Mouse (Mus musculus): ENCODE data around the gene Akr1b7. TPM values are rescaled to one million over a fixed set of nuclear protein-coding genes. Genes with fewer than 3 reads are reported as not detected.

Akr1b7 gene
- polyA plus RNA-seq, 1 experiment from 2014 or later = not detected

GRCm38 (mm10) chr6:34448696-34449095, 36.6 kb downstream of the Akr1b7 start:
- no peaks in the 10 kb centered on the region for H3K27me3 ChIP-seq (replicated peaks; ENCODE audit: control insufficient read depth, insufficient read depth, low read length)
- H3K4me3 ChIP-seq (ENCODE audit: low read depth, low read length) = no peak overlapping the region
- no peak for ATAC-seq
- 80% methylated on average over 1 of the region's 1 CpGs for WGBS
- no peaks in the 10 kb centered on the region for H3K9me3 ChIP-seq (replicated peaks; ENCODE audit: control insufficient read depth, low read length)
- no peaks in the 10 kb centered on the region for H3K36me3 ChIP-seq (ENCODE audit: control insufficient read depth, insufficient read depth, low read length)
- no peak overlapping the region for H3K27ac ChIP-seq (ENCODE audit: low read depth, low read length)
- H3K9ac ChIP-seq (ENCODE audit: low read length) = no peak overlapping the region
- no peak for DNase-seq (ENCODE audit: low spot score)
- H3K4me2 ChIP-seq (ENCODE audit: low read length) = no peak overlapping the region
- H3K4me1 ChIP-seq (ENCODE audit: control insufficient read depth, insufficient read depth, low read length) = no peaks in the 10 kb centered on the region

DNA sequence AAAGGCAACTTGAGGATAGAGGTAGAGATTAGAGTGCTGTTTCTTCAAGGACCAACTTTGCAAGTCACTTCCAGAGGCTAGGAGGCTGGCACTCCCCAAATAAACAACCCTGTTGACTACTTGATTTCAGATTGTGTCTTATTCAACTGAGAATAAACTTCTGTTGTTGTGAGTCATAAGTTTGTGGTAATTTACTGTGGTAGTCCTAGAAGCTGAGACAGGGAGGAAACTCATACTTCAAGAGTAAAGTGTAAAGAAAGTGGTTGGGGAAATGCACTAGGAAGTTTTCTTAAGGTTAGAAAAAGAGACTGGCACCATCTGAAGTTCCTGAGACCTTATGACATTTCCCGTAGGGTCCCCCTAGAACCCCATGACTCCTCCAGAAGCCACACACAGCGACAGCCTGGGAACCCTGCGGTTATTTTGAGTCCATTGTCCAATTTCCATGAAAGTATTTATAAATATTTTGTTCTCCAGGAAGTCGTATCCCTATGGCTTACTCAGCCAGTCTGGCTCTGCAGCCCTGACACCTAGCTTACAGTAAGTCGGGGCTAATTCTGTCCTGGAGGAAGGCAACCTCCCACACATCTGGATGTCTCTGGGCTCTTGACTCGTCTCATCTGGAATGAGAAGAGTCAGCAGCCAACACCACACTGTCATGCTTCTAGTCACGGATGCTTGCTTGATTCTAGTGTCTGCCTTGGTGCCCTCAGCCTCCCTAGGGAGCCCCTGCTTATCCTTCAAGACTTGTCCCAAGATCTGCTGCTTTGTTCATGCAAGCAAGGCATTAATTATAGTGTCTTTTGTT, 41.0 kb downstream of the Akr1b7 start:
- Histone ChIP-seq H3K27me3 (replicated peaks; ENCODE audit: control insufficient read depth, insufficient read depth, low read length) (no peaks in the 10 kb centered on the region), H3K4me2 (ENCODE audit: low read length) (no peak overlapping the region), H3K36me3 (ENCODE audit: control insufficient read depth, insufficient read depth, low read length) (no peaks in the 10 kb centered on the region), H3K4me1 (ENCODE audit: control insufficient read depth, insufficient read depth, low read length) (no peaks in the 10 kb centered on the region), H3K9me3 (replicated peaks; ENCODE audit: control insufficient read depth, low read length) (no peaks in the 10 kb centered on the region), H3K4me3 (ENCODE audit: low read depth, low read length) (no peak overlapping the region), H3K27ac (ENCODE audit: low read depth, low read length) (no peak overlapping the region), H3K9ac (ENCODE audit: low read length) (no peak overlapping the region)
- DNase-seq (ENCODE audit: low spot score) = no peak
- 77% methylated on average over 7 of the region's 7 CpGs for WGBS
- no peak for ATAC-seq

- H3K27me3 ChIP-seq (replicated peaks; ENCODE audit: control insufficient read depth, insufficient read depth, low read length) = no peaks in the 10 kb centered on the region
- DNase-seq (ENCODE audit: low spot score) (no peak), ATAC-seq (no peak)
- no peak overlapping the region for H3K9ac ChIP-seq (ENCODE audit: low read length)
- no peaks in the 10 kb centered on the region for H3K36me3 ChIP-seq (ENCODE audit: control insufficient read depth, insufficient read depth, low read length)
- H3K4me2 ChIP-seq (ENCODE audit: low read length) = no peak overlapping the region
- no peaks in the 10 kb centered on the region for H3K4me1 ChIP-seq (ENCODE audit: control insufficient read depth, insufficient read depth, low read length)
- H3K27ac ChIP-seq (ENCODE audit: low read depth, low read length) = no peak overlapping the region
- no peak overlapping the region for H3K4me3 ChIP-seq (ENCODE audit: low read depth, low read length)
- H3K9me3 ChIP-seq (replicated peaks; ENCODE audit: control insufficient read depth, low read length) = no peaks in the 10 kb centered on the region
These were observed 47.3 kb downstream of the Akr1b7 start for GRCm38 (mm10) chr6:34459456-34459855.

DNA sequence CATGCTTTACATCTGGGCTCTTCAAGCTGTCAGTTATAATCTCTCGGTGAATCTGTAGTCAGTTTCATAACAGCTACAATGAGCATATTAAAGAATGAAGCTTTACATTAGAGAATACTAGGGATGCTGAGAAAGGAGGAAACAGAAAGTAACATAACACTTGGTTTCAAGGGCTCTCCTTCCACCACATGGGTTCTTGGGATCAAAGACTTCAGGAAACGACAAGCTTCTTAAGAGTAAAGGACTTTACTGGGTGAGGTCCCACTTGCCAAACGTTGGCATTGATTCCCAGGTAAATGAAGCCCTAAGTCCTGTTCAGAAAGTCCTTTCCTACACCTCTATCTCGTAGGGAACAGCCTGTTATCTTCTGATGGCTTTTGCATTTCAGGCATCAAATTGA, 48.5 kb downstream of the Akr1b7 start:
- ATAC-seq (no peak), DNase-seq (ENCODE audit: low spot score) (no peak)
- Histone ChIP-seq H3K4me3 (ENCODE audit: low read depth, low read length) (no peak overlapping the region), H3K27me3 (replicated peaks; ENCODE audit: control insufficient read depth, insufficient read depth, low read length) (no peaks in the 10 kb centered on the region), H3K9me3 (replicated peaks; ENCODE audit: control insufficient read depth, low read length) (no peaks in the 10 kb centered on the region), H3K4me1 (ENCODE audit: control insufficient read depth, insufficient read depth, low read length) (no peaks in the 10 kb centered on the region), H3K9ac (ENCODE audit: low read length) (no peak overlapping the region), H3K27ac (ENCODE audit: low read depth, low read length) (no peak overlapping the region), H3K4me2 (ENCODE audit: low read length) (no peak overlapping the region), H3K36me3 (ENCODE audit: control insufficient read depth, insufficient read depth, low read length) (no peaks in the 10 kb centered on the region)
- WGBS = 62% methylated on average over 4 of the region's 4 CpGs

- no peak overlapping the region for H3K27ac ChIP-seq (ENCODE audit: low read depth, low read length)
- H3K36me3 ChIP-seq (ENCODE audit: control insufficient read depth, insufficient read depth, low read length) = no peaks in the 10 kb centered on the region
- no peak for ATAC-seq
- H3K27me3 ChIP-seq (replicated peaks; ENCODE audit: control insufficient read depth, insufficient read depth, low read length) = no peaks in the 10 kb centered on the region
- 95% methylated on average over 4 of the region's 4 CpGs for WGBS
- H3K9ac ChIP-seq (ENCODE audit: low read length) = no peak overlapping the region
- no peaks in the 10 kb centered on the region for H3K4me1 ChIP-seq (ENCODE audit: control insufficient read depth, insufficient read depth, low read length)
- H3K4me2 ChIP-seq (ENCODE audit: low read length) = no peak overlapping the region
- DNase-seq (ENCODE audit: low spot score) = no peak
- no peaks in the 10 kb centered on the region for H3K9me3 ChIP-seq (replicated peaks; ENCODE audit: control insufficient read depth, low read length)
- H3K4me3 ChIP-seq (ENCODE audit: low read depth, low read length) = no peak overlapping the region
These were observed 51.4 kb downstream of the Akr1b7 start for GRCm38 (mm10) chr6:34463582-34463981.

GRCm38 (mm10) chr6:34471434-34472110, 59.4 kb downstream of the Akr1b7 start:
- H3K36me3 ChIP-seq (ENCODE audit: control insufficient read depth, insufficient read depth, low read length) = no peaks in the 10 kb centered on the region
- no peak for ATAC-seq
- no peaks in the 10 kb centered on the region for H3K9me3 ChIP-seq (replicated peaks; ENCODE audit: control insufficient read depth, low read length)
- DNase-seq (ENCODE audit: low spot score) = no peak
- no peaks in the 10 kb centered on the region for H3K27me3 ChIP-seq (replicated peaks; ENCODE audit: control insufficient read depth, insufficient read depth, low read length)
- H3K4me3 ChIP-seq (ENCODE audit: low read depth, low read length) = no peak overlapping the region
- WGBS = 89% methylated on average over 12 of the region's 12 CpGs
- no peak overlapping the region for H3K27ac ChIP-seq (ENCODE audit: low read depth, low read length)
- peaks cover 3% of the 10 kb centered on the region; the same call in 1 of the 2 replicates for H3K4me1 ChIP-seq (ENCODE audit: control insufficient read depth, insufficient read depth, low read length)
- no peak overlapping the region for H3K9ac ChIP-seq (ENCODE audit: low read length)
- H3K4me2 ChIP-seq (ENCODE audit: low read length) = no peak overlapping the region

Other genes starting within 250 kb of the Akr1b7 start
- 43.8 and 50.8 TPM in 2 replicates for gene Slc35b4, start 235.2 kb upstream of the Akr1b7 start, polyA plus RNA-seq (2014; fragmentation: Nextera tagmentation; extraction: Ambion mirVana)
- 117 and 134 TPM in 2 replicates for gene Akr1b3, start 94.9 kb upstream of the Akr1b7 start, polyA plus RNA-seq (2014; fragmentation: Nextera tagmentation; extraction: Ambion mirVana)
- gene Akr1b8, start 58.2 kb upstream of the Akr1b7 start, polyA plus RNA-seq (2014; fragmentation: Nextera tagmentation; extraction: Ambion mirVana) = 3.8 and 5.1 TPM in 2 replicates
- 5.8 and 7.9 TPM in 2 replicates for gene Akr1b10, start 28.1 kb upstream of the Akr1b7 start, polyA plus RNA-seq (2014; fragmentation: Nextera tagmentation; extraction: Ambion mirVana)
- gene Bpgm, start 63.9 kb downstream of the Akr1b7 start, polyA plus RNA-seq (2014; fragmentation: Nextera tagmentation; extraction: Ambion mirVana) = 66.1 and 84.3 TPM in 2 replicates
- 46.4 and 48.7 TPM in 2 replicates for gene Cald1, start 186.2 kb downstream of the Akr1b7 start, polyA plus RNA-seq (2014; fragmentation: Nextera tagmentation; extraction: Ambion mirVana)